Mouse (Mus musculus) T-helper 17 cell (primary cell): Measurements from ENCODE around the gene Susd6.

Experiments used
- in situ Hi-C, 2 experiments: fragments of 300-600 bp; cut with MboI, MseI; formaldehyde crosslinking; loops; 1 replicate in 1 of 2; 2 replicates in 1 of 2; pipeline ENCODE4 v1.15.1; 2025; ENCODE audit warnings: high pct_unique_total_duplicates in 2 of 2

Gene Susd6

GRCm38 (mm10) chr12:80863370-80863769, 73.1 kb downstream of the Susd6 start:
- in situ Hi-C loops = no loop called here

GRCm38 (mm10) chr12:80865175-80865574, 74.9 kb downstream of the Susd6 start:
- in situ Hi-C loops = no loop called here

- in situ Hi-C loops = no loop called here
Measured at GRCm38 (mm10) chr12:80866023-80866422, 75.7 kb downstream of the Susd6 start.

GRCm38 (mm10) chr12:80867083-80867482, 76.8 kb downstream of the Susd6 start:
- in situ Hi-C loops = no loop called here

GRCm38 (mm10) chr12:80868401-80868800, 78.1 kb downstream of the Susd6 start:
- in situ Hi-C loops = no loop called here

GRCm38 (mm10) chr12:80877215-80878092, 87.1 kb downstream of the Susd6 start:
- in situ Hi-C loops = loop anchor here in 1 of 2 experiments (25.0 kb wide), 1 partner anchor 390 kb away; no protein-coding TSS in a partner anchor

- in situ Hi-C loops = loop anchor here in 1 of 2 experiments (25.0 kb wide), 1 partner anchor 391 kb away; no protein-coding TSS in a partner anchor
Measured at GRCm38 (mm10) chr12:80878093-80878430, 87.8 kb downstream of the Susd6 start.

GRCm38 (mm10) chr12:80878653-80879052, 88.3 kb downstream of the Susd6 start:
- in situ Hi-C loops = loop anchor here in 1 of 2 experiments (25.0 kb wide), 1 partner anchor 391 kb away; no protein-coding TSS in a partner anchor

GRCm38 (mm10) chr12:80879267-80879666, 89.0 kb downstream of the Susd6 start:
- in situ Hi-C loops = loop anchor here in 1 of 2 experiments (25.0 kb wide), 1 partner anchor 392 kb away; no protein-coding TSS in a partner anchor

- in situ Hi-C loops = loop anchor here in 1 of 2 experiments (25.0 kb wide), 1 partner anchor 394 kb away; no protein-coding TSS in a partner anchor
Measured at GRCm38 (mm10) chr12:80881121-80881520, 90.8 kb downstream of the Susd6 start.

- in situ Hi-C loops = loop anchor here in 1 of 2 experiments (25.0 kb wide), 1 partner anchor 396 kb away; no protein-coding TSS in a partner anchor
Measured at GRCm38 (mm10) chr12:80883278-80883677, 93.0 kb downstream of the Susd6 start.

- in situ Hi-C loops = loop anchor here in 1 of 2 experiments (25.0 kb wide), 1 partner anchor 397 kb away; no protein-coding TSS in a partner anchor
Measured at GRCm38 (mm10) chr12:80883881-80884280, 93.6 kb downstream of the Susd6 start.

- in situ Hi-C loops = loop anchor here in 1 of 2 experiments (25.0 kb wide), 1 partner anchor 398 kb away; no protein-coding TSS in a partner anchor
Measured at GRCm38 (mm10) chr12:80885301-80886288, 95.3 kb downstream of the Susd6 start.

- in situ Hi-C loops = loop anchor here in 1 of 2 experiments (25.0 kb wide), 1 partner anchor 400 kb away; no protein-coding TSS in a partner anchor
Measured at GRCm38 (mm10) chr12:80887036-80887435, 96.7 kb downstream of the Susd6 start.

- in situ Hi-C loops = loop anchor here in 1 of 2 experiments (25.0 kb wide), 1 partner anchor 402 kb away; no protein-coding TSS in a partner anchor
Measured at GRCm38 (mm10) chr12:80889331-80889730, 99.0 kb downstream of the Susd6 start.

GRCm38 (mm10) chr12:80891074-80891473, 100.8 kb downstream of the Susd6 start:
- in situ Hi-C loops = loop anchor here in 1 of 2 experiments (25.0 kb wide), 1 partner anchor 404 kb away; no protein-coding TSS in a partner anchor

- in situ Hi-C loops = loop anchor here in 1 of 2 experiments (25.0 kb wide), 1 partner anchor 407 kb away; no protein-coding TSS in a partner anchor
Measured at GRCm38 (mm10) chr12:80893720-80894494, 103.6 kb downstream of the Susd6 start.

- in situ Hi-C loops = loop anchor here in 1 of 2 experiments (5.0 to 25.0 kb wide), 2 partner anchors 128 to 408 kb away; no protein-coding TSS in a partner anchor
Measured at GRCm38 (mm10) chr12:80894973-80895570, 104.8 kb downstream of the Susd6 start.

- in situ Hi-C loops = no loop called here
Measured at GRCm38 (mm10) chr12:80909631-80910030, 119.3 kb downstream of the Susd6 start.

GRCm38 (mm10) chr12:80917764-80918163, 127.5 kb downstream of the Susd6 start:
- in situ Hi-C loops = no loop called here
